In genomic region chr9:58225915-58226913, GRCm38 (mm10) we compare ENCODE assay signal across 10 mouse cellular contexts. TPM values are rescaled to one million over a fixed set of nuclear protein-coding genes. Genes with fewer than 3 reads are reported as not detected.
DNase-seq lines count a peak whose midpoint lies in the region; ATAC-seq and TF ChIP-seq lines count a peak whose summit lies in the region.
"Had no signal": no experiment of that assay in that cellular context is flagged by ENCODE, and none has a peak within 500 bp of the region (broad histone marks: within the 10 kb centered on the region; RNA-seq: fewer than 3 reads in every experiment).

No protein-coding gene starts in this region.

- H3K4me3 ChIP-seq in cerebellum, adult 2 months (replicated peaks; ENCODE audit: insufficient read depth, low read depth, low read length): no peak overlapping the region
- H3K4me3 ChIP-seq in midbrain, embryonic 14.5 days (replicated peaks; ENCODE audit: low read depth, low read length): no peak overlapping the region
- no peak overlapping the region for H3K4me3 ChIP-seq in midbrain, embryonic 16.5 days (ENCODE audit: low read depth, low read length)
- no peak overlapping the region for H3K4me3 ChIP-seq in limb, embryonic 14.5 days (replicated peaks; ENCODE audit: low read length)
- H3K4me3 ChIP-seq: myocyte had no signal

- H3K27me3 ChIP-seq in cerebellum, adult 2 months (ENCODE audit: control insufficient read depth, insufficient read depth, low read length): no peaks in the 10 kb centered on the region
- H3K27me3 ChIP-seq in midbrain, embryonic 14.5 days (ENCODE audit: control insufficient read depth, insufficient read depth, low read length): no peaks in the 10 kb centered on the region
- H3K27me3 ChIP-seq in midbrain, embryonic 16.5 days (ENCODE audit: control insufficient read depth, insufficient read depth, low read depth, low read length): no peaks in the 10 kb centered on the region
- no peaks in the 10 kb centered on the region for H3K27me3 ChIP-seq in limb, embryonic 14.5 days (ENCODE audit: control insufficient read depth, insufficient read depth, low read length)

- no peaks in the 10 kb centered on the region for H3K36me3 ChIP-seq in midbrain, embryonic 14.5 days (ENCODE audit: control insufficient read depth, insufficient read depth, low read length)
- no peaks in the 10 kb centered on the region; the same call in 1 of the 2 replicates for H3K36me3 ChIP-seq in midbrain, embryonic 16.5 days (ENCODE audit: control insufficient read depth, insufficient read depth, low read length)
- peaks cover 51% of the 10 kb centered on the region for H3K36me3 ChIP-seq in limb, embryonic 14.5 days (ENCODE audit: control insufficient read depth, insufficient read depth, low read length)

- H3K4me1 ChIP-seq in cerebellum, adult 2 months (ENCODE audit: control insufficient read depth, insufficient read depth, low read length): no peaks in the 10 kb centered on the region
- no peaks in the 10 kb centered on the region for H3K4me1 ChIP-seq in midbrain, embryonic 14.5 days (ENCODE audit: control insufficient read depth, insufficient read depth, low read length)
- no peaks in the 10 kb centered on the region for H3K4me1 ChIP-seq in midbrain, embryonic 16.5 days (ENCODE audit: control insufficient read depth, insufficient read depth, low read length)
- H3K4me1 ChIP-seq in limb, embryonic 14.5 days (ENCODE audit: control insufficient read depth, insufficient read depth, low read length): no peaks in the 10 kb centered on the region

- H3K9me3 ChIP-seq in midbrain, embryonic 14.5 days (ENCODE audit: control insufficient read depth, low read length): no peaks in the 10 kb centered on the region
- H3K9me3 ChIP-seq in midbrain, embryonic 16.5 days (replicated peaks; ENCODE audit: control insufficient read depth, low read length, poor library complexity, severe bottlenecking): no peaks in the 10 kb centered on the region
- no peaks in the 10 kb centered on the region for H3K9me3 ChIP-seq in limb, embryonic 14.5 days (ENCODE audit: control insufficient read depth, low read length)

- no peak for ATAC-seq in cerebellum, adult (ENCODE audit: insufficient number of reproducible peaks, low FRiP score, low TSS enrichment)
- ATAC-seq in midbrain, embryonic 14.5 days (ENCODE audit: low FRiP score, low TSS enrichment): no peak
- ATAC-seq in midbrain, embryonic 16.5 days: no peak
- peak; percentile 68 for ATAC-seq in erythroid progenitor cell, adult 5-6 weeks (replicated peaks; ENCODE audit: low FRiP score, poor library complexity, severe bottlenecking)
- no peak for ATAC-seq in limb, embryonic 14.5 days (ENCODE audit: low FRiP score, low read depth)

- peak; percentile 60; the same call in 1 of the 2 replicates for TF ChIP-seq CTCF in cerebellum, adult 2 months (IDR thresholded peaks at IDR 0.05; ENCODE audit: borderline replicate concordance, insufficient read depth, low read depth, low read length)

- H3K9ac ChIP-seq in midbrain, embryonic 14.5 days (replicated peaks; ENCODE audit: low read length): no peak overlapping the region
- H3K9ac ChIP-seq in midbrain, embryonic 16.5 days (ENCODE audit: low read depth, low read length): no peak overlapping the region
- no peak overlapping the region for H3K9ac ChIP-seq in limb, embryonic 14.5 days (ENCODE audit: low read depth, low read length, severe bottlenecking)

- no peak for TF ChIP-seq POLR2A in cerebellum, adult 2 months (IDR thresholded peaks at IDR 0.05; ENCODE audit: borderline replicate concordance, insufficient read depth, low read length)
- TF ChIP-seq POLR2A in limb, embryonic 14.5 days (IDR thresholded peaks at IDR 0.05; ENCODE audit: borderline replicate concordance, extremely low read depth, insufficient read depth, insufficient read length): no peak

- no peak overlapping the region for H3K4me2 ChIP-seq in midbrain, embryonic 14.5 days (ENCODE audit: low read length)
- no peak overlapping the region for H3K4me2 ChIP-seq in midbrain, embryonic 16.5 days (ENCODE audit: low read length)
- no peak overlapping the region for H3K4me2 ChIP-seq in limb, embryonic 14.5 days (replicated peaks; ENCODE audit: low read depth, low read length, severe bottlenecking)

- H3K27ac ChIP-seq in cerebellum, adult 2 months (ENCODE audit: insufficient read depth, low read length): no peak overlapping the region
- H3K27ac ChIP-seq in midbrain, embryonic 14.5 days (replicated peaks; ENCODE audit: low read depth, low read length): no peak overlapping the region
- H3K27ac ChIP-seq in midbrain, embryonic 16.5 days (ENCODE audit: low read length): no peak overlapping the region
- H3K27ac ChIP-seq in limb, embryonic 14.5 days (replicated peaks; ENCODE audit: low read depth, low read length): no peak overlapping the region

- DNase-seq in cerebellum, adult 2 months: peak; percentile 21 to 45
- DNase-seq in midbrain, embryonic 14.5 days: peak; percentile 53
- DNase-seq in adrenal gland, postnatal 10 days: peak; percentile 78
- DNase-seq in limb, embryonic 14.5 days (ENCODE audit: low spot score): peak; percentile 33
- peak; percentile 51 for DNase-seq in retina, postnatal 7 days (ENCODE audit: low read depth, low spot score)

- 60% methylated on average over 9 of the region's 9 CpGs for WGBS in cerebellum, adult 2 months
- WGBS in midbrain, embryonic 14.5 days: 68% methylated on average over 9 of the region's 9 CpGs
- WGBS in midbrain, embryonic 16.5 days: 68% methylated on average over 9 of the region's 9 CpGs
- WGBS in limb, embryonic 14.5 days: 68% methylated on average over 9 of the region's 9 CpGs

RNA-seq across cellular contexts. Expression of gene Islr2, which starts 22.1 kb away (rescaled TPM):
- polyA plus RNA-seq in cerebellum, adult 2 months (2012; rRNA removed): 1.1 and 1.6 TPM in 2 replicates
- polyA plus RNA-seq in midbrain, embryonic 14.5 days (2014; fragmentation: Nextera tagmentation; extraction: Ambion mirVana): 51.6 and 96.9 TPM in 2 replicates
- 38.0 and 42.3 TPM in 2 replicates for polyA plus RNA-seq in midbrain, embryonic 16.5 days (2015; fragmentation: Nextera tagmentation; extraction: Ambion mirVana)
- total RNA-seq in adrenal gland, postnatal 10 days (2021): 10 to 100 TPM in 1 of 2 experiments, 1 to 10 TPM in 1; 5.0 to 11.0 TPM
- 0.42 TPM in 1 of 2 replicates, not detected in the other for total RNA-seq in erythroid progenitor cell, adult 5-6 weeks (2015; ENCODE audit: low replicate concordance)
- total RNA-seq in erythroid progenitor cell, adult 5-6 weeks (2017; ENCODE audit: low replicate concordance): 0.23 TPM in 1 of 2 replicates, not detected in the other
- polyA plus RNA-seq in limb, embryonic 14.5 days (2012; rRNA removed): 12.2 and 24.8 TPM in 2 replicates
- polyA plus RNA-seq in limb, embryonic 14.5 days (2014; fragmentation: Nextera tagmentation; extraction: Ambion mirVana): 1.7 and 2.7 TPM in 2 replicates
- polyA plus RNA-seq: heart, embryonic 14.5 days had no signal

RNA-seq across cellular contexts. Expression of gene Islr, which starts 22.1 kb away (rescaled TPM):
- polyA plus RNA-seq in cerebellum, adult 2 months (2012; rRNA removed): 6.4 and 12.2 TPM in 2 replicates
- polyA plus RNA-seq in midbrain, embryonic 14.5 days (2014; fragmentation: Nextera tagmentation; extraction: Ambion mirVana): 2.4 and 16.6 TPM in 2 replicates
- polyA plus RNA-seq in midbrain, embryonic 16.5 days (2015; fragmentation: Nextera tagmentation; extraction: Ambion mirVana): 24.4 and 26.2 TPM in 2 replicates
- 10 to 100 TPM; 46.5 to 47.1 TPM for total RNA-seq in adrenal gland, postnatal 10 days (2021)
- total RNA-seq in erythroid progenitor cell, adult 5-6 weeks (2015; ENCODE audit: low replicate concordance): 0.72 TPM in 1 of 2 replicates, not detected in the other
- total RNA-seq in erythroid progenitor cell, adult 5-6 weeks (2017; ENCODE audit: low replicate concordance): 0.26 and 0.30 TPM in 2 replicates
- polyA plus RNA-seq in limb, embryonic 14.5 days (2012; rRNA removed): 493 and 711 TPM in 2 replicates
- polyA plus RNA-seq in limb, embryonic 14.5 days (2014; fragmentation: Nextera tagmentation; extraction: Ambion mirVana): 143 and 153 TPM in 2 replicates

RNA-seq across cellular contexts. Expression of gene Pml, which starts 23.4 kb away (rescaled TPM):
- 9.9 and 12.2 TPM in 2 replicates for polyA plus RNA-seq in cerebellum, adult 2 months (2012; rRNA removed)
- polyA plus RNA-seq in midbrain, embryonic 14.5 days (2014; fragmentation: Nextera tagmentation; extraction: Ambion mirVana): 3.8 and 3.9 TPM in 2 replicates
- polyA plus RNA-seq in midbrain, embryonic 16.5 days (2015; fragmentation: Nextera tagmentation; extraction: Ambion mirVana): 3.5 and 3.9 TPM in 2 replicates
- total RNA-seq in adrenal gland, postnatal 10 days (2021): 10 to 100 TPM; 21.8 to 25.6 TPM
- total RNA-seq in erythroid progenitor cell, adult 5-6 weeks (2015; ENCODE audit: low replicate concordance): 226 and 252 TPM in 2 replicates
- 113 and 157 TPM in 2 replicates for total RNA-seq in erythroid progenitor cell, adult 5-6 weeks (2017; ENCODE audit: low replicate concordance)
- 22.4 and 24.8 TPM in 2 replicates for polyA plus RNA-seq in limb, embryonic 14.5 days (2012; rRNA removed)
- 15.4 and 18.4 TPM in 2 replicates for polyA plus RNA-seq in limb, embryonic 14.5 days (2014; fragmentation: Nextera tagmentation; extraction: Ambion mirVana)

RNA-seq across cellular contexts. Expression of gene Stoml1, which starts 26.8 kb away (rescaled TPM):
- 98.3 and 99.1 TPM in 2 replicates for polyA plus RNA-seq in cerebellum, adult 2 months (2012; rRNA removed)
- 96.4 and 115 TPM in 2 replicates for polyA plus RNA-seq in midbrain, embryonic 14.5 days (2014; fragmentation: Nextera tagmentation; extraction: Ambion mirVana)
- polyA plus RNA-seq in midbrain, embryonic 16.5 days (2015; fragmentation: Nextera tagmentation; extraction: Ambion mirVana): 134 and 144 TPM in 2 replicates
- total RNA-seq in adrenal gland, postnatal 10 days (2021): 10 to 100 TPM; 14.6 to 22.4 TPM
- total RNA-seq in erythroid progenitor cell, adult 5-6 weeks (2015; ENCODE audit: low replicate concordance): 5.0 TPM in 1 of 2 replicates, not detected in the other
- 1.9 and 3.2 TPM in 2 replicates for total RNA-seq in erythroid progenitor cell, adult 5-6 weeks (2017; ENCODE audit: low replicate concordance)
- 47.2 and 57.5 TPM in 2 replicates for polyA plus RNA-seq in limb, embryonic 14.5 days (2012; rRNA removed)
- polyA plus RNA-seq in limb, embryonic 14.5 days (2014; fragmentation: Nextera tagmentation; extraction: Ambion mirVana): 28.7 and 30.4 TPM in 2 replicates
